Mouse (Mus musculus) cerebellum, adult (tissue): Measurements from ENCODE around the gene Lrp8.
A peak's percentile ranks its signal among the peaks of the same experiment; 100 is the strongest.

Experiments
- ATAC-seq: cut with Nextera tagmentation; 2 replicates; pipeline ENCODE4 v1.9.2; 2017; ENCODE audit warnings: mild to moderate bottlenecking, moderate library complexity, mixed read lengths; ENCODE audit not compliant: insufficient number of reproducible peaks, low FRiP score, low TSS enrichment

Lrp8 gene

GRCm38 (mm10) chr4:107900206-107900605, 98.1 kb downstream of the Lrp8 start:
- no peak for ATAC-seq

DNA sequence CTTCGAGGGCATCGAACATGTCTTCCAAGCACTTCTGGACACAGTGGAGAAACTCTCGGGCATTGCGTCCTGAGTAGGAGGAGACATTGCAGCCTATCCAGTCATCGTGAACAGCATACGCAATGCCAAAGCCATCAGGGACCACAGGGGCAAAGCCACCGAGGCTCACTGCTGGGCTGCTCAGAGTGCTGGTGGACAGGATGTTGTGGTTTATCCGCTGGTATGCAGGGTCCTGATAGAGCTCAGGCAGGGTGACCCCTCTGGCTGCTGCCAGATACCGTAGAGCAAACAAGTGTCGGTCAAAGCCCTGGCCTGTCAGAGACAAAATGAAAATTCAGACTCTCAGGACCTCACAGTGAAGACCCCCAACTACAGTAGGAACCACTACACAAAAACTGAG, 102.2 kb downstream of the Lrp8 start:
- ATAC-seq = no peak

DNA sequence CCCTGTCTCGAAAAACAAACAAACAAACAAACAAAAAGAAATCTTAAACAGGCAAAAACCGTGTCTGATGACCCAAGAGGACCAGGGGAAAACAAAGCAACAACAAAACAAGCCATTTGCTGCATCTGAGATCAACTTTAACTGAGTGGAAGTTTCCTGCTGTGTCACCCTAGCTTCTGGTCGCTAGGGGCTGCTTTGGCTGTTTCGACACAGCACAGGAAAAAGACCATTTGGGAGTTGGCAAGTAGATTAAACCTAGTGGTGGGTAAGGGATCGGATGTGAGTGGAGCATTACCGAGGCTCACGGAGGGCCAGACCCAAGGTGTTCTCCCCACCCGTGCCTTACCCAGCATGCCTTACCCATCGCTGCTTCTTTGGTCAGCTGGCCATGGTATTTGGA, 104.5 kb downstream of the Lrp8 start:
- no peak for ATAC-seq

DNA sequence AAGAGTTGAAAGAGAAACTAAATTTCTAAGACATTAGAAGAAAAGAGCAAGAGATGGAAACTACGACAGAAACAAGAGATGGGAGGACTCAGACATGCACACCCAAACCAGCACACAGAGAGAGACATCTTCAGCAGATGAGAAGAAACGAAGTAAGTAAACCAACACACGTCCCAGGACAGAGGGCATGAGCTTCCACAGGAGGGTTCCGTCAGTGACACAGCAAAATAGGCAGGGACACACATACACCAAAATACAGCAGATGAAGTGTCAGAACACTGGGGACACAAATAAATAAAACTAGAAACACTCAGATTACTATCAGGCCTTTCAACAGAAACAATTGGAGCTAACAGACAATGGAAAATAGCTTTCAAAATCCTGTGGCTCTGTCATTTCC, 108.0 kb downstream of the Lrp8 start:
- no peak for ATAC-seq

GRCm38 (mm10) chr4:107920336-107920735, 118.3 kb downstream of the Lrp8 start:
- ATAC-seq = no peak

DNA sequence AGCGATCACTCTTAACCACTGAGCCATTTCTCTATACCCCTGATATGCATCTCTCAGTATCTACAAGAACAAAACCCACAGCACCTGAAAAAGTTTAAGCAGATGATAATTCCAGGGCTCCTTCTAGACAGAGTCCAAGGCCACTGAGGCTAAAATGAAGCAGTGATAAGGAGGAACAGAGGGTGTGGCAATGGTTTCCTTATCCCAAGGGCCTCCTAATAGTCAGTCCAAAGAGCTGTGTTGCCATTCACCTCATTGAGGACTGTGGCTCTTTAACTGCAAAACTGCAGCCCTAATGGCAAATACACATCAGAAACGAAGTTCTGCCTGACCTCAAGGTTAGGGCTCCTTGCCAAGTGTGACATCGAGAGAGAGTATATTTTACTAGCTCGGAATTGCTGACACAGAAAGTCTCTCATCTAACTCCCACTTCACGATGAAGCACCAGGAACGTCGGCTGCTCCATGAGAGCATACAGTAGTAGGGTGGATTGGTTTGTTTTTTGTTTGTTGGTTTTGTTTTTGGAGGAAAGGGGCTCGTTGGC, 119.2 kb downstream of the Lrp8 start:
- ATAC-seq = no peak

- no peak for ATAC-seq
Observed at GRCm38 (mm10) chr4:107921952-107922351, 119.9 kb downstream of the Lrp8 start.

GRCm38 (mm10) chr4:107923145-107923802, 121.2 kb downstream of the Lrp8 start, which contains the start of gene Cpt2:
Cpt2 (minus strand) TSS chr4:107923610.
- ATAC-seq = peak; percentile 80; the same call in 1 of the 2 replicates

GRCm38 (mm10) chr4:107923803-107924194, 121.7 kb downstream of the Lrp8 start:
- no peak for ATAC-seq
